ENCODE assay signal across 23 mouse cellular contexts in genomic region chr5:146394563-146394962, GRCm38 (mm10). TPM values are rescaled to one million over a fixed set of nuclear protein-coding genes. Genes with fewer than 3 reads are reported as not detected.
"Had no signal": no experiment of that assay in that cellular context is flagged by ENCODE, and none has a peak within 500 bp of the region (broad histone marks: within the 10 kb centered on the region; RNA-seq: fewer than 3 reads in every experiment).

No protein-coding gene starts in this region.

- H3K27me3 ChIP-seq: limb, embryonic 13.5 days; liver, embryonic 12.5 days; liver, embryonic 15.5 days; lung, embryonic 15.5 days; megakaryocyte, embryonic 14.5 days; midbrain, embryonic 13.5 days had no signal

- H3K36me3 ChIP-seq: limb, embryonic 13.5 days; liver, embryonic 12.5 days; liver, embryonic 15.5 days; lung, embryonic 15.5 days had no signal

- H3K4me2 ChIP-seq: limb, embryonic 13.5 days; liver, embryonic 12.5 days; liver, embryonic 15.5 days; lung, embryonic 15.5 days; midbrain, embryonic 13.5 days had no signal

- ATAC-seq: liver, embryonic 12.5 days; midbrain, embryonic 13.5 days; midbrain, embryonic 16.5 days had no signal

- H3K27ac ChIP-seq: kidney, postnatal 0 days; limb, embryonic 13.5 days; liver, embryonic 12.5 days; liver, embryonic 15.5 days; lung, embryonic 15.5 days; midbrain, embryonic 10.5 days; midbrain, embryonic 13.5 days; stomach, postnatal 0 days had no signal

- H3K4me3 ChIP-seq: limb, embryonic 13.5 days; liver, embryonic 12.5 days; liver, embryonic 15.5 days; lung, embryonic 15.5 days; megakaryocyte, embryonic 14.5 days; midbrain, embryonic 10.5 days; midbrain, embryonic 13.5 days; myocyte had no signal

- DNase-seq: kidney, postnatal 25 days; left cerebral cortex, postnatal 4 days; liver; lung, adult 18-20 months; lung, postnatal 10 days; lung, postnatal 36 days; right cerebral cortex, adult 18-20 months; right cerebral cortex, postnatal 14 days; right cerebral cortex, postnatal 4 days; thymus, adult 2 months; thymus, postnatal 14 days; thymus, postnatal 4 days had no signal

- H3K9ac ChIP-seq: limb, embryonic 13.5 days; liver, embryonic 12.5 days; liver, embryonic 15.5 days; lung, embryonic 15.5 days; midbrain, embryonic 13.5 days had no signal

- H3K4me1 ChIP-seq: liver, embryonic 12.5 days; liver, embryonic 15.5 days; lung, embryonic 15.5 days; megakaryocyte, embryonic 14.5 days; midbrain, embryonic 10.5 days; midbrain, embryonic 13.5 days had no signal

- H3K9me3 ChIP-seq: liver, embryonic 12.5 days; liver, embryonic 15.5 days; lung, embryonic 15.5 days had no signal

RNA-seq across cellular contexts. Expression of gene Wasf3, which starts 9.8 kb away (rescaled TPM):
- polyA plus RNA-seq: myocyte had no signal
